Mouse (Mus musculus) kidney, embryonic 16.5 days (tissue): ENCODE measurements at regions not wholly inside any gene's neighbourhood (a gene's known extent, or its start where the extent isn't known, plus 50 kb on each side); places are given as distances from the start of the nearest gene placed in this dataset.

Source experiments
- ATAC-seq: fragments of 200-750 bp; cut with Nextera tagmentation; 2 replicates; pipeline ENCODE4 v1.8.0; 2017; ENCODE audit warnings: moderate TSS enrichment; ENCODE audit not compliant: low FRiP score, low TSS enrichment
- H3K27ac ChIP-seq: fragments of 300-500 bp; sonication (generic); 2 replicates; pipeline ENCODE4 v1.5.1; 2014; ENCODE audit warnings: low read length
- H3K27me3 ChIP-seq: fragments of 300-500 bp; sonication (generic); 2 replicates; pipeline ENCODE4 v1.6.1; 2014; ENCODE audit warnings: low read length, control low read depth, mixed read lengths; ENCODE audit not compliant: insufficient read depth
- H3K36me3 ChIP-seq: fragments of 300-500 bp; sonication (generic); 2 replicates; pipeline ENCODE4 v1.6.1; 2014; ENCODE audit warnings: low read length, control low read depth, mixed read lengths; ENCODE audit not compliant: insufficient read depth
- H3K4me1 ChIP-seq: fragments of 300-500 bp; sonication (generic); 2 replicates; pipeline ENCODE4 v1.6.1; 2014; ENCODE audit warnings: low read length, control low read depth, mixed read lengths; ENCODE audit not compliant: insufficient read depth
- H3K4me2 ChIP-seq: fragments of 300-500 bp; sonication (generic); replicated peaks from 2 replicates; pipeline ENCODE4 v1.6.1; 2014; ENCODE audit warnings: low read depth, low read length
- H3K4me3 ChIP-seq: fragments of 300-500 bp; sonication (generic); 2 replicates; pipeline ENCODE4 v1.5.1; 2014; ENCODE audit warnings: mild to moderate bottlenecking, low read length
- H3K9ac ChIP-seq: fragments of 300-500 bp; sonication (generic); replicated peaks from 2 replicates; pipeline ENCODE4 v1.6.1; 2014; ENCODE audit warnings: low read length
- H3K9me3 ChIP-seq: fragments of 300-500 bp; sonication (generic); 2 replicates; pipeline ENCODE4 v1.6.1; 2016; ENCODE audit warnings: low read length, control low read depth
- WGBS: fragments of 180-500 bp; shearing (Covaris S2); extraction: QIAGEN DNeasy Blood & Tissue Kit; methylation state at CpG from one replicate; pipeline ENCODE4 v1.1.7; 2014; 5-methylcytosine and 5-hydroxymethylcytosine counted together

DNA sequence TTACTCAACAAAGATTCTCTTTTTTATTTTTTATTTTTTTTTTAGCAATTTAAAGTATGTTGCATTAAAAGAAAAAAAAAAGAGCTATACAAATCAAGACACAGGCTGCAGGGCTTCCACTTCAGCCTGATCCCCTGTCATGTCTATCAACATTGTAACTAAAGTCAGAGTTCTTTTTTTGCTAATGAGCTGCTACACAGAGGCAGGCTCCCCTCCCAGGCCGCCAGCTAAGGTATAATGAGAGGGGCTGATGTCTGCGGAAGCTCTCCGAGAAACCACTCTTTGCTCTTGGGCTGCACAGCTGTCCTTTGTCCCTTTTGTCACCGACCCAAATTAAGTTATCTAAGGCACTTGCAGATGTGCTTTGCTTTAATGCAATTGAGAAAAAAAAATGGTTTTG is 172.8 kb downstream of the Barhl2 start:
- H3K4me2 ChIP-seq = no peak overlapping the region

GRCm38 (mm10) chr5:106284731-106285130 is 173.2 kb downstream of the Barhl2 start:
- Histone ChIP-seq H3K4me1 (no peaks in the 10 kb centered on the region), H3K9ac (no peak overlapping the region), H3K4me3 (no peak overlapping the region), H3K9me3 (peaks cover 4% of the 10 kb centered on the region; the same call in 1 of the 2 replicates), H3K27me3 (no peaks in the 10 kb centered on the region), H3K36me3 (no peaks in the 10 kb centered on the region), H3K4me2 (no peak overlapping the region), H3K27ac (no peak overlapping the region)
- 42% methylated on average over 9 of the region's 9 CpGs for WGBS
- ATAC-seq = no peak

More for the DNA sequence above, 172.8 kb downstream of the Barhl2 start:
- no peaks in the 10 kb centered on the region for H3K9me3 ChIP-seq
- no peak overlapping the region for H3K27ac ChIP-seq
- WGBS = 16% methylated on average over 4 of the region's 4 CpGs
- no peaks in the 10 kb centered on the region for H3K4me1 ChIP-seq
- H3K4me3 ChIP-seq = no peak overlapping the region
- H3K9ac ChIP-seq = no peak overlapping the region
- no peaks in the 10 kb centered on the region for H3K36me3 ChIP-seq
- H3K27me3 ChIP-seq = no peaks in the 10 kb centered on the region
- no peak for ATAC-seq

DNA sequence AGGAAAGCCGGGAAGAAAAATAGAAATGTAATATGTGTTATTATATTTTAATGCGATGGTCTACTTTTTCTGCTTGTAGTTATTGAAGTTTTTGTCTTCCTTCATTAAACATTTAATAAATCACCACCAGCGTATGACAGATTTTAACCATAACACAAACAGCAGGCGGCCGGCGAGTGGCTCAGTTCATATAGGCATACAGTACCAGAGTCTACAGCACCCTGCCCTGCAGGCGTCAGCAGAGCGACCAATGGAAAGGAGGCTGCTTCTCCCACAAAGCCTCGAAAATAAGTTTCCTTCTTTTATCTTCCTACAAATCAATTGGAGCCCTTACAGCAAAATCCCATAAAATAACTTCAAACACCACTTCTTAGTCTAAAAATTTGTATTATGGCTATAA is 175.3 kb downstream of the Barhl2 start:
- H3K4me3 ChIP-seq = no peak overlapping the region
- no peak overlapping the region for H3K27ac ChIP-seq
- peaks cover 4% of the 10 kb centered on the region; the same call in 1 of the 2 replicates for H3K9me3 ChIP-seq
- no peak for ATAC-seq
- no peaks in the 10 kb centered on the region for H3K27me3 ChIP-seq
- no peaks in the 10 kb centered on the region for H3K36me3 ChIP-seq
- H3K9ac ChIP-seq = no peak overlapping the region
- H3K4me2 ChIP-seq = no peak overlapping the region
- 70% methylated on average over 9 of the region's 9 CpGs for WGBS
- H3K4me1 ChIP-seq = no peaks in the 10 kb centered on the region

DNA sequence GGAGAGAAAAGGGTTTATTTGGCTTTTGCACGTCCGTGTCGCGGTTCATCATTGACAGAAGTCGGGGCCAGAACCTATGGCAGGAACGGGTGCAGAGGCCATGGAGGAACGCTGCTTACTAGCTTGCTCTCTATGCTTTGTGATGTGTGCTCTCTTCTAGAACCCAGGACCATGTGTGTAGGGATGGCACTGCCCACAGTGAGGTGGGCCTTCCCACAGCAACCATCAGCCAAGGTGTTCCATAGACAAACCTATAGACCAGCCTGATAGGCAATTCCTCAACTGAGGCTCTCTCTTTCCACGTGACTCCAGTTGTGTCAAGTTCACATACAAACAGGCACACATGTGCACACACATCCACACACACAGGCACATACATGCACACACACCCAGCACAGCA is 180.2 kb downstream of the Barhl2 start:
- H3K4me1 ChIP-seq = no peaks in the 10 kb centered on the region
- ATAC-seq = no peak
- no peak overlapping the region for H3K27ac ChIP-seq
- no peaks in the 10 kb centered on the region for H3K36me3 ChIP-seq
- no peak overlapping the region for H3K9ac ChIP-seq
- no peaks in the 10 kb centered on the region for H3K27me3 ChIP-seq
- H3K4me3 ChIP-seq = no peak overlapping the region
- H3K9me3 ChIP-seq = peaks cover 4% of the 10 kb centered on the region; the same call in 1 of the 2 replicates
- H3K4me2 ChIP-seq = no peak overlapping the region
- 87% methylated on average over 8 of the region's 8 CpGs for WGBS

DNA sequence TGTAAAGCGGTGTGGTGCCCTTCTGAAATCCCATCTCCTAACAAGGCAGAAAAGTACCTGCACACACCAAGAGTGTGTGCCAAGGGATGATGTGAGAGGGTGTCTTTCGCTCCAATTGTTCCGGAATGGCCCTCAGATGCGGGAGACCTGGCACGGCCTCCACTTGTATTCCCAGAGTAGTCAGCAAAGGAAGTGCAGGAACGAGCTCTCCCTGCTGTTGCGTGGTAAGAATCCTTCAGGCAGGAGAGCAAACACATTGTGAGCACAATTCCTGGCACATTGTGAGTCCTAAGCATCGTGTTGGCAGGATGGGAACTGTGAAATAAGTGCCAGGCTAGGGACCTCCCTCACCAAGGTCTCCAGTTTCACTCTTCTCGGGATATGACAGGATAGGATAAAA is 180.7 kb downstream of the Barhl2 start:
- Histone ChIP-seq H3K27me3 (no peaks in the 10 kb centered on the region), H3K9me3 (peaks cover 4% of the 10 kb centered on the region; the same call in 1 of the 2 replicates), H3K4me3 (no peak overlapping the region), H3K9ac (no peak overlapping the region), H3K4me2 (no peak overlapping the region), H3K36me3 (no peaks in the 10 kb centered on the region), H3K4me1 (no peaks in the 10 kb centered on the region), H3K27ac (no peak overlapping the region)
- no peak for ATAC-seq
- 78% methylated on average over 9 of the region's 9 CpGs for WGBS

- H3K9ac ChIP-seq = no peak overlapping the region
- H3K4me1 ChIP-seq = no peaks in the 10 kb centered on the region
- no peaks in the 10 kb centered on the region for H3K36me3 ChIP-seq
- H3K27me3 ChIP-seq = no peaks in the 10 kb centered on the region
- H3K27ac ChIP-seq = no peak overlapping the region
- ATAC-seq = no peak
- H3K9me3 ChIP-seq = peaks cover 4% of the 10 kb centered on the region; the same call in 1 of the 2 replicates
- no peak overlapping the region for H3K4me3 ChIP-seq
- H3K4me2 ChIP-seq = no peak overlapping the region
- 16% methylated on average over 2 of the region's 2 CpGs for WGBS
Measured at GRCm38 (mm10) chr5:106276186-106276585, 181.8 kb downstream of the Barhl2 start.

- WGBS = 40% methylated on average over 10 of the region's 10 CpGs
- Histone ChIP-seq H3K9ac (no peak overlapping the region), H3K27me3 (no peaks in the 10 kb centered on the region), H3K27ac (no peak overlapping the region), H3K4me1 (no peaks in the 10 kb centered on the region), H3K36me3 (no peaks in the 10 kb centered on the region), H3K9me3 (no peaks in the 10 kb centered on the region), H3K4me3 (no peak overlapping the region), H3K4me2 (no peak overlapping the region)
- ATAC-seq = no peak
Measured at GRCm38 (mm10) chr5:106274617-106275016, 183.3 kb downstream of the Barhl2 start.

- no peak overlapping the region for H3K4me2 ChIP-seq
- ATAC-seq = no peak
- H3K4me1 ChIP-seq = no peaks in the 10 kb centered on the region
- H3K9me3 ChIP-seq = no peaks in the 10 kb centered on the region
- H3K36me3 ChIP-seq = no peaks in the 10 kb centered on the region
- no peak overlapping the region for H3K4me3 ChIP-seq
- no peaks in the 10 kb centered on the region for H3K27me3 ChIP-seq
- WGBS = 64% methylated on average over 2 of the region's 2 CpGs
- no peak overlapping the region for H3K9ac ChIP-seq
- no peak overlapping the region for H3K27ac ChIP-seq
Measured at GRCm38 (mm10) chr5:106264536-106264935, 193.4 kb downstream of the Barhl2 start.

GRCm38 (mm10) chr5:106257179-106257578 is 200.8 kb downstream of the Barhl2 start:
- WGBS = 83% methylated on average over 1 of the region's 1 CpGs
- Histone ChIP-seq H3K36me3 (no peaks in the 10 kb centered on the region), H3K4me2 (no peak overlapping the region), H3K27ac (no peak overlapping the region), H3K4me3 (no peak overlapping the region), H3K4me1 (no peaks in the 10 kb centered on the region), H3K9me3 (no peaks in the 10 kb centered on the region), H3K27me3 (no peaks in the 10 kb centered on the region), H3K9ac (no peak overlapping the region)
- ATAC-seq = no peak

- Histone ChIP-seq H3K9ac (no peak overlapping the region), H3K36me3 (no peaks in the 10 kb centered on the region), H3K27ac (no peak overlapping the region), H3K4me1 (no peaks in the 10 kb centered on the region), H3K4me3 (no peak overlapping the region), H3K9me3 (no peaks in the 10 kb centered on the region), H3K4me2 (no peak overlapping the region), H3K27me3 (no peaks in the 10 kb centered on the region)
- no peak for ATAC-seq
- 58% methylated on average over 3 of the region's 3 CpGs for WGBS
Measured at GRCm38 (mm10) chr5:106229154-106229553, 228.8 kb downstream of the Barhl2 start.
